ENCODE assay signal across 7 mouse cellular contexts in genomic region chr1:91398260-91399062, GRCm38 (mm10). TPM values are rescaled to one million over a fixed set of nuclear protein-coding genes. Genes with fewer than 3 reads are reported as not detected.
A peak's percentile ranks its signal among the peaks of the same experiment; 100 is the strongest.
DNase-seq lines count a peak whose midpoint lies in the region; ATAC-seq and TF ChIP-seq lines count a peak whose summit lies in the region.

Gene Ilkap, minus strand, starts transcription at chr1:91398815.

- peaks cover 6% of the 10 kb centered on the region for H3K4me1 ChIP-seq in intestine, embryonic 15.5 days (replicated peaks)
- H3K4me1 ChIP-seq in midbrain, embryonic 12.5 days = peaks cover 24% of the 10 kb centered on the region
- H3K4me1 ChIP-seq in small intestine, adult 2 months (ENCODE audit: control insufficient read depth, insufficient read depth, insufficient read length, low read length) = peaks cover 7% of the 10 kb centered on the region; the same call in 1 of the 2 replicates

- peak within 1 kb of the TSS; percentile 89 for H3K4me3 ChIP-seq in intestine, embryonic 15.5 days (replicated peaks)
- H3K4me3 ChIP-seq in midbrain, embryonic 12.5 days = peak within 1 kb of the TSS; percentile 93
- H3K4me3 ChIP-seq in small intestine, adult 2 months (ENCODE audit: low read depth, low read length) = peak within 1 kb of the TSS; percentile 97

- peak within 1 kb of the TSS; percentile 82 for H3K4me2 ChIP-seq in intestine, embryonic 15.5 days (replicated peaks)
- peak within 1 kb of the TSS; percentile 93 for H3K4me2 ChIP-seq in midbrain, embryonic 12.5 days (replicated peaks)

- peak; percentile 99 for ATAC-seq in intestine, embryonic 15.5 days
- ATAC-seq in midbrain, embryonic 12.5 days (ENCODE audit: low FRiP score, low read depth) = peak; percentile 97

- peak; percentile 90 for DNase-seq in adrenal gland, adult 2 months
- DNase-seq in embryo, embryonic 10.5 days (ENCODE audit: low spot score) = peak; percentile 92
- peak; percentile 87 for DNase-seq in gastrocnemius, postnatal 25 days
- peak; percentile 88 for DNase-seq in left cerebral cortex, postnatal 4 days

- intact Hi-C loops in left cerebral cortex, postnatal 4 days (cut with DNase I) = no loop called here

- TF ChIP-seq CTCF in small intestine, adult 2 months (IDR thresholded peaks at IDR 0.05; ENCODE audit: extremely low read depth, insufficient read length, insufficient replicate concordance, low read depth, low read length) = no peak

- no peaks in the 10 kb centered on the region for H3K9me3 ChIP-seq in intestine, embryonic 15.5 days
- no peaks in the 10 kb centered on the region for H3K9me3 ChIP-seq in midbrain, embryonic 12.5 days

- no peaks in the 10 kb centered on the region for H3K27me3 ChIP-seq in intestine, embryonic 15.5 days (replicated peaks)
- H3K27me3 ChIP-seq in midbrain, embryonic 12.5 days = 0 out of 2 replicates have a peak, but pooled peaks cover 4% of the 10 kb centered on the region
- no peaks in the 10 kb centered on the region for H3K27me3 ChIP-seq in small intestine, adult 2 months (ENCODE audit: control insufficient read depth, insufficient read depth, low read length)

- H3K9ac ChIP-seq in intestine, embryonic 15.5 days = peak within 1 kb of the TSS; percentile 95
- peak within 1 kb of the TSS; percentile 92 for H3K9ac ChIP-seq in midbrain, embryonic 12.5 days (replicated peaks)

- no peaks in the 10 kb centered on the region; the same call in 1 of the 2 replicates for H3K36me3 ChIP-seq in intestine, embryonic 15.5 days
- peaks cover 12% of the 10 kb centered on the region for H3K36me3 ChIP-seq in midbrain, embryonic 12.5 days
- 0 out of 2 replicates have a peak, but pooled peaks cover 6% of the 10 kb centered on the region for H3K36me3 ChIP-seq in small intestine, adult 2 months (ENCODE audit: control insufficient read depth, insufficient read depth, low read length)

- TF ChIP-seq POLR2A in small intestine, adult 2 months (IDR thresholded peaks at IDR 0.05; ENCODE audit: low read depth, low read length) = peak; percentile 67; the same call in 1 of the 2 replicates

- under 1% methylated on average over 60 of the region's 91 CpGs for WGBS in intestine, embryonic 15.5 days
- under 1% methylated on average over 82 of the region's 91 CpGs for WGBS in midbrain, embryonic 12.5 days
- under 1% methylated on average over 91 of the region's 91 CpGs for WGBS in small intestine, adult 2 months

- peak within 1 kb of the TSS; percentile 86 for H3K27ac ChIP-seq in intestine, embryonic 15.5 days
- peak within 1 kb of the TSS; percentile 89 for H3K27ac ChIP-seq in midbrain, embryonic 12.5 days (replicated peaks)
- H3K27ac ChIP-seq in small intestine, adult 2 months (ENCODE audit: insufficient read depth, low read depth, low read length) = peak within 1 kb of the TSS; percentile 80

RNA-seq across cellular contexts. Expression of gene Ilkap, which starts in this region (rescaled TPM):
- total RNA-seq in adrenal gland, adult 2 months (2021) = 10 to 100 TPM; 88.8 to 94.7 TPM
- 121 and 122 TPM in 2 replicates for polyA plus RNA-seq in adrenal gland, adult 2 months (2012; rRNA removed)
- 10 to 100 TPM; 30.1 to 35.8 TPM for total RNA-seq in gastrocnemius, postnatal 25 days (2021)
- 119 and 128 TPM in 2 replicates for polyA plus RNA-seq in intestine, embryonic 15.5 days (2015; fragmentation: Nextera tagmentation; extraction: Ambion mirVana)
- 10 to 100 TPM; 84.7 to 89.3 TPM for total RNA-seq in left cerebral cortex, postnatal 4 days (2021)
- 153 and 155 TPM in 2 replicates for polyA plus RNA-seq in midbrain, embryonic 12.5 days (2016; fragmentation: Nextera tagmentation; extraction: Ambion mirVana)
- polyA plus RNA-seq in small intestine, adult 2 months (2012; rRNA removed) = 17.9 and 34.6 TPM in 2 replicates

Comparison
In these comparisons a context has a peak if more than half of its experiments do, and no peak if none do; other contexts are left out.
1. Peak in every context shown above with its lines: DNase-seq, ATAC-seq, H3K4me3 ChIP-seq and H3K27ac ChIP-seq.